Mouse (Mus musculus) embryonic facial prominence, embryonic 12.5 days (tissue): ENCODE data around the gene Mettl24. TPM values are rescaled to one million over a fixed set of nuclear protein-coding genes. Genes with fewer than 3 reads are reported as not detected.
A peak's percentile ranks its signal among the peaks of the same experiment; 100 is the strongest.

Experiments
- ATAC-seq: fragments of 200-750 bp; cut with Nextera tagmentation; 2 replicates; pipeline ENCODE4 v1.8.0; 2017; ENCODE audit not compliant: insufficient number of reproducible peaks, insufficient read depth, low FRiP score, low TSS enrichment
- H3K27ac ChIP-seq: fragments of 300-500 bp; sonication (generic); 2 replicates; pipeline ENCODE4 v1.5.1; 2016; ENCODE audit warnings: mild to moderate bottlenecking
- H3K27me3 ChIP-seq: fragments of 300-500 bp; sonication (generic); 2 replicates; pipeline ENCODE4 v1.6.1; 2016; ENCODE audit warnings: mild to moderate bottlenecking, moderate library complexity
- H3K36me3 ChIP-seq: fragments of 300-500 bp; sonication (generic); 2 replicates; pipeline ENCODE4 v1.6.1; 2016; ENCODE audit warnings: mild to moderate bottlenecking
- H3K4me1 ChIP-seq: fragments of 300-500 bp; sonication (generic); 2 replicates; pipeline ENCODE4 v1.6.1; 2016
- H3K4me2 ChIP-seq: fragments of 300-500 bp; sonication (generic); replicated peaks from 2 replicates; pipeline ENCODE4 v1.6.1; 2016; ENCODE audit warnings: mild to moderate bottlenecking, moderate library complexity
- H3K4me3 ChIP-seq: fragments of 300-500 bp; sonication (generic); 2 replicates; pipeline ENCODE4 v1.5.1; 2016; ENCODE audit warnings: mild to moderate bottlenecking
- H3K9ac ChIP-seq: fragments of 300-500 bp; sonication (generic); 2 replicates; pipeline ENCODE4 v1.6.1; 2016; ENCODE audit warnings: mild to moderate bottlenecking, moderate library complexity
- H3K9me3 ChIP-seq: fragments of 300-500 bp; sonication (generic); 2 replicates; pipeline ENCODE4 v1.6.1; 2016; ENCODE audit warnings: mild to moderate bottlenecking, moderate library complexity
- WGBS: fragments of 180-500 bp; shearing (Covaris S2); methylation state at CpG from one replicate; pipeline ENCODE4 v1.1.7; 2016; 5-methylcytosine and 5-hydroxymethylcytosine counted together
- polyA plus RNA-seq: library from polyadenylated mRNA; unstranded; fragments of >200 nt; fragmentation: Nextera tagmentation; extraction: Ambion mirVana; gene quantifications from 2 replicates; pipeline ENCODE4 v1.2.1, GENCODE M21; 2016

Gene Mettl24
- polyA plus RNA-seq, 1 experiment from 2014 or later = 0.96 TPM

DNA sequence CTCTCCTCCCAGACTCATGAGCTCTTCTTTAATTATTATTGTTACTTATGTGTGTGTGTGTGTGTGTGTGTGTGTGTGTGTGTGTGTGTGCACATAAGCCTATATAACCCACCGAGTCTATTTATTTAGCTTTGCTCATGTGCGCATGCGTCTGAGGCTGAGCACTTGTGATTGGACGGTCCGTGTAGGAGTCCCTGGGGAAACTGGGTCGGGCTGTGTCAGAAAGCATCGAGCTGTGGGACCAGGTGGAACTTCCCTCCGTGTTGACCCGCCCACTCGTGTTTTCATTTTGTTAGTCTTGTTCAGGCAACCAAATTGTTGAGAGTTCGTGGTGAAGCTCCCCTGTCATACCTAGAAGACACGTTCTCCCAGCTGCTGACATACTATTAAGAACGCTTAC is 35.3 kb downstream of the Mettl24 start:
- H3K4me3 ChIP-seq = no peak overlapping the region
- H3K9ac ChIP-seq = no peak overlapping the region
- 91% methylated on average over 13 of the region's 13 CpGs for WGBS
- H3K9me3 ChIP-seq = no peaks in the 10 kb centered on the region
- H3K27ac ChIP-seq = no peak overlapping the region
- no peak overlapping the region for H3K4me2 ChIP-seq
- no peaks in the 10 kb centered on the region for H3K36me3 ChIP-seq
- H3K4me1 ChIP-seq = peaks cover 2% of the 10 kb centered on the region
- H3K27me3 ChIP-seq = no peaks in the 10 kb centered on the region
- no peak for ATAC-seq

DNA sequence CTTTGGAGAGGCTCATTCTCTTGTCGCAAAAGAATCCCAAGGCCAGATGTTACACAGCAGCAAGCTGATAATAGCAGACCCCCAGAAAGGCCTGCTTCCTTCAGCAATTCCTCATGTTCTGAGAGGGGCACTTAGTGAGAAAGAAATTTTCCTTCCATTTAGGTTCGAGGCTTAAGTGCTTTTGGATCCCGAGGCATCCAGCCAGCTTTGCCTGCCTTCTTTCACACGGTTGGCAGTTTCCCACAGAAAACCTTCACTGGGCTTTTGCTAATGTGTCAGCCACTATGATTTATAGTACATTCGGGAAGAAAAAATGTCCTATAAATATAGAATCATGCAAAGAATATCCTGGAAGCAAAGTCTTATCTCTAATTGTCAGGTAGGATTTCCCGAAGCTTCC is 36.0 kb downstream of the Mettl24 start:
- Histone ChIP-seq H3K9me3 (no peaks in the 10 kb centered on the region), H3K27ac (no peak overlapping the region)

GRCm38 (mm10) chr10:40720883-40721282 is 37.8 kb downstream of the Mettl24 start:
- H3K9me3 ChIP-seq = no peaks in the 10 kb centered on the region
- H3K9ac ChIP-seq = no peak overlapping the region
- no peak overlapping the region for H3K4me2 ChIP-seq
- H3K27me3 ChIP-seq = no peaks in the 10 kb centered on the region
- H3K4me3 ChIP-seq = no peak overlapping the region
- no peak overlapping the region for H3K27ac ChIP-seq
- 76% methylated on average over 5 of the region's 5 CpGs for WGBS
- H3K36me3 ChIP-seq = no peaks in the 10 kb centered on the region
- no peak for ATAC-seq
- H3K4me1 ChIP-seq = peaks cover 3% of the 10 kb centered on the region; the same call in 1 of the 2 replicates

More for the DNA sequence above, 36.0 kb downstream of the Mettl24 start:
- no peak overlapping the region for H3K9ac ChIP-seq
- 76% methylated on average over 6 of the region's 6 CpGs for WGBS
- H3K4me2 ChIP-seq = no peak overlapping the region
- no peaks in the 10 kb centered on the region for H3K27me3 ChIP-seq
- no peaks in the 10 kb centered on the region for H3K36me3 ChIP-seq
- ATAC-seq = no peak
- H3K4me1 ChIP-seq = no peaks in the 10 kb centered on the region
- no peak overlapping the region for H3K4me3 ChIP-seq

GRCm38 (mm10) chr10:40724342-40724741 is 41.3 kb downstream of the Mettl24 start:
- Histone ChIP-seq H3K27ac (no peak overlapping the region), H3K27me3 (no peaks in the 10 kb centered on the region), H3K4me3 (no peak overlapping the region), H3K9ac (no peak overlapping the region), H3K9me3 (no peaks in the 10 kb centered on the region), H3K36me3 (no peaks in the 10 kb centered on the region), H3K4me1 (peaks cover 8% of the 10 kb centered on the region), H3K4me2 (no peak overlapping the region)
- WGBS = 41% methylated on average over 6 of the region's 6 CpGs
- ATAC-seq = no peak

DNA sequence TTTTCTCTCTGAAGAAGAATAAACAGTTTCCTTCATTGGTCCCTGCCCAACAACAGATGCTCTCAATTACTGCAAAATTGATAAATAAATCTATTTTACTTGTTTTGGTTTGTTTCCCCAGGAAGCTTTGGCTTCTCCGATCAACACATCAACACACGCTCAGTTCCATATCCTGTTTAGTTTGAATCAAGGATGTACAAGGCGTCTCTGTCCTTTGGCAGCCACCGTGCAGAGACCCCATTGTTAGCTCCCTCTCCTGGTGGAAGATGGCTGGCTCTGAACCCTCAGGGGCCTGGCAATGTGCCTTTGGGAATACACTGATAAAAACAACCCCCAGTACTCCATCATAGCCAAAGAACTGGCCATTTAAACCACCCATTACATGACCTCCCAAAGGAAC is 42.0 kb downstream of the Mettl24 start:
- no peak overlapping the region; the same call in 1 of the 2 replicates for H3K27ac ChIP-seq
- H3K36me3 ChIP-seq = no peaks in the 10 kb centered on the region
- no peaks in the 10 kb centered on the region for H3K9me3 ChIP-seq
- ATAC-seq = no peak
- H3K4me3 ChIP-seq = no peak overlapping the region
- H3K9ac ChIP-seq = no peak overlapping the region
- peaks cover 8% of the 10 kb centered on the region for H3K4me1 ChIP-seq
- no peaks in the 10 kb centered on the region for H3K27me3 ChIP-seq
- whole genome bisulfite sequencing = 31% methylated on average over 4 of the region's 4 CpGs
- H3K4me2 ChIP-seq = no peak overlapping the region

DNA sequence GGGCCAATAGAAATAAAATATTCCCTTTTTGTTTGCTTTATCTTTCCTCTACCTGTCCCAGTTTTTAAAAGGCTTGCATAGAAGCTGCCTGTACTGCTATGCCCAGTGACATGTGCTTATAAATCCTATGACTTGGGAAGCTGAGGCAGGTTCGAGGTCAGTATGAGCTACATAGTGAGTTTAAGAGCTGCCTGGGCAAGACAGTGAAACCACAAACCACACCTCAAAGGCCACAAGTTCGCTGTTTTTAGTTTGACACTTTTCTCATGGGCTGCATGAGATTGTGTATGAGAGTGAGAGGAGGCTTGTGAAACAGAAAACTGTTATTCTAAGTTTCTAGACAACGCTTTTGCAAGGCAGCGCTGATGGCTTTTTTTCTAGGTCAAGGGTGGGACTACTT is 42.4 kb downstream of the Mettl24 start:
- H3K9me3 ChIP-seq = no peaks in the 10 kb centered on the region
- ATAC-seq = no peak
- no peaks in the 10 kb centered on the region for H3K36me3 ChIP-seq
- no peaks in the 10 kb centered on the region for H3K27me3 ChIP-seq
- H3K27ac ChIP-seq = no peak overlapping the region; the same call in 1 of the 2 replicates
- H3K4me1 ChIP-seq = peaks cover 8% of the 10 kb centered on the region
- H3K4me2 ChIP-seq = no peak overlapping the region
- 73% methylated on average over 4 of the region's 4 CpGs for WGBS
- H3K9ac ChIP-seq = no peak overlapping the region
- H3K4me3 ChIP-seq = no peak overlapping the region

DNA sequence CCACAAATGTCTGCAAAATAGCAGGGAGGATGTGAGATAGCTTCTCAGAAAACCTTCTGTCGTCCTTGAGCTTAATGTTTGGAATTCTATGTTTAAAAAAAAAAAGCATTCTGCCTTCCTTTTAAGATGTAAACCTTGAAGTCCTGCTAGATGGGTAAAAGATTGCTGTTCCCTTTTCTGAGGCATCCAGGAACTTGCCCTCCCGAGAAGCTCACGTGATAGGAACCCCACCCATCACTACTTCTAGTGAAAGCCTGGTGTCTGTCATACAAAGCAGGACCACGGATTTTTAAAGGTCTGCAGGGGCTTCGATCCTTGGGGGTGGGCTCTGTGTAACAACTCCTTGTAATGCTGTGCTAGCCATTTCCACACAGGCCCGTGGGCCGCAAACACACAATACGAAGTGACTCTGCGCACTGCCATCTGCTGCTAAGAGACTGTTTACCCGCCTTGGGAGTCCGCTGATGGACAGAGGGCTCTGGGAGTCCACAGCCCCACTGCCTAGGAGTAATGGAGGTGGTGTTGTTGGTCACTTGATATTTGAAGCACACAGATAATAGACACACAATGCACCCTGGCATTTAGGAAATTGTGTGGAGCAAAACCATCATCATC is 43.3 kb downstream of the Mettl24 start:
- no peaks in the 10 kb centered on the region for H3K27me3 ChIP-seq
- no peaks in the 10 kb centered on the region for H3K36me3 ChIP-seq
- H3K9ac ChIP-seq = no peak overlapping the region
- no peak overlapping the region for H3K27ac ChIP-seq
- ATAC-seq = no peak
- no peaks in the 10 kb centered on the region for H3K9me3 ChIP-seq
- no peak overlapping the region for H3K4me2 ChIP-seq
- no peak overlapping the region for H3K4me3 ChIP-seq
- H3K4me1 ChIP-seq = peaks cover 8% of the 10 kb centered on the region
- 64% methylated on average over 11 of the region's 11 CpGs for WGBS

- Histone ChIP-seq H3K36me3 (no peaks in the 10 kb centered on the region), H3K4me3 (no peak overlapping the region), H3K27ac (no peak overlapping the region), H3K9me3 (no peaks in the 10 kb centered on the region), H3K27me3 (no peaks in the 10 kb centered on the region), H3K4me2 (no peak overlapping the region), H3K4me1 (peaks cover 8% of the 10 kb centered on the region), H3K9ac (no peak overlapping the region)
- ATAC-seq = 0 out of 2 replicates have a peak, but pooled peaks have one; percentile 15
- WGBS = 23% methylated on average over 5 of the region's 5 CpGs
These were observed 43.9 kb downstream of the Mettl24 start for GRCm38 (mm10) chr10:40726989-40727388.

GRCm38 (mm10) chr10:40730200-40730599 is 47.1 kb downstream of the Mettl24 start:
- H3K4me1 ChIP-seq = peaks cover 9% of the 10 kb centered on the region
- H3K9ac ChIP-seq = no peak overlapping the region
- no peaks in the 10 kb centered on the region for H3K36me3 ChIP-seq
- no peaks in the 10 kb centered on the region for H3K27me3 ChIP-seq
- 84% methylated on average over 5 of the region's 5 CpGs for WGBS
- H3K4me2 ChIP-seq = no peak overlapping the region
- ATAC-seq = no peak
- H3K4me3 ChIP-seq = no peak overlapping the region
- no peaks in the 10 kb centered on the region for H3K9me3 ChIP-seq
- no peak overlapping the region for H3K27ac ChIP-seq

- H3K27ac ChIP-seq = no peak overlapping the region
- no peak for ATAC-seq
- no peaks in the 10 kb centered on the region for H3K36me3 ChIP-seq
- H3K4me1 ChIP-seq = 0 out of 2 replicates have a peak, but pooled peaks cover 7% of the 10 kb centered on the region
- no peaks in the 10 kb centered on the region for H3K9me3 ChIP-seq
- 57% methylated on average over 3 of the region's 3 CpGs for WGBS
- H3K4me2 ChIP-seq = no peak overlapping the region
- H3K4me3 ChIP-seq = no peak overlapping the region
- no peaks in the 10 kb centered on the region for H3K27me3 ChIP-seq
- H3K9ac ChIP-seq = no peak overlapping the region
These were observed 50.2 kb downstream of the Mettl24 start for GRCm38 (mm10) chr10:40733291-40733690.

DNA sequence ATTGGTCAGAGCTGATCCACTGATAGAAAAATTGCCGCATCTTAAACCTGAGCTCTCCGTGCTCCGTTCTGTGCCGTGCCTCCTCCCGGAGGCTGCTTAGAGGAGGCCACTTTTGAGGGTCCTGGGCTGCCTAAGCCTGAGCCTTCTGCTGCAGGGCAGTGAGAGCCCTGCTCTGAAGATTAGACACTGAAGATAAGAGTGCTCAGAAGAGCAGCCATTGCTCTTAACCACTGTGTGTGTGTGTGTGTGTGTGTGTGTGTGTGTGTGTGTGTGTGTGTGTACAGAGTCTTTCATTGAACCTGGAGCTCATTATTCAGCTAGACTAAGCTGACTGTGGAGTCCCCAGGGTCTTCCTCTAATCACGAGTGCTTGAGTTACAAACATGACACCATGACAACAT is 53.1 kb downstream of the Mettl24 start:
- H3K4me2 ChIP-seq = no peak overlapping the region

GRCm38 (mm10) chr10:40737274-40738112 is 54.4 kb downstream of the Mettl24 start:
- Histone ChIP-seq H3K4me3 (no peak overlapping the region), H3K4me1 (0 out of 2 replicates have a peak, but pooled peaks cover 7% of the 10 kb centered on the region), H3K4me2 (no peak overlapping the region), H3K9me3 (no peaks in the 10 kb centered on the region), H3K9ac (no peak overlapping the region), H3K27ac (no peak overlapping the region), H3K27me3 (no peaks in the 10 kb centered on the region), H3K36me3 (no peaks in the 10 kb centered on the region)
- ATAC-seq = no peak
- 68% methylated on average over 22 of the region's 22 CpGs for WGBS

More for the DNA sequence above, 53.1 kb downstream of the Mettl24 start:
- Histone ChIP-seq H3K36me3 (no peaks in the 10 kb centered on the region), H3K9me3 (no peaks in the 10 kb centered on the region), H3K9ac (no peak overlapping the region), H3K27ac (no peak overlapping the region), H3K27me3 (no peaks in the 10 kb centered on the region), H3K4me1 (0 out of 2 replicates have a peak, but pooled peaks cover 7% of the 10 kb centered on the region), H3K4me3 (no peak overlapping the region)
- WGBS = 89% methylated on average over 6 of the region's 6 CpGs
- ATAC-seq = no peak
